Mouse (Mus musculus): ENCODE measurements around the gene Apex2. TPM values are rescaled to one million over a fixed set of nuclear protein-coding genes. Genes with fewer than 3 reads are reported as not detected.
"Not testable (repeated sequence)": the region's sequence is repeated elsewhere in the genome, so short reads cannot be mapped to it uniquely, and the experiment has no call there.

The Apex2 gene
- total RNA-seq, 1 experiment from 2014 or later = 5.1 TPM

DNA sequence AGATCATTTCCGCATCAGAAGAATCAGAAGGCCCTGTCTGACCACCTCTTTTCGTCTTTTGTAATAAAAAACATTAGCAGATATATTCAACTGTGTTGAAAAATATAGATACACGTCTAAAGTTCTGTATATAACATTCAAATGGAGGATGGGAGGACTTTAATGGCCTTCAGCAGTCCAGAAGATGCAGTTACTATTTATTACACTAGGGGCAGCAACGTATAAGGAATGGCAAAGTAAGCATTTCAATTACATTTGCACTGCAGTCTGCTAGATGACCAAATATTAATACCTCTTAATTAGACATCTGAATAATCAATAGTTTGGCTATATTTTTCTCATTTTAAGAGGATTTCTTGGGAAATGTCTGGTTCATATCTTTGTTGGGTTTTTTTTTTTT, 79.0 kb downstream of the Apex2 start:
- peak; percentile 86 for ATAC-seq (replicated peaks; ENCODE audit: low read depth, poor library complexity, severe bottlenecking)

DNA sequence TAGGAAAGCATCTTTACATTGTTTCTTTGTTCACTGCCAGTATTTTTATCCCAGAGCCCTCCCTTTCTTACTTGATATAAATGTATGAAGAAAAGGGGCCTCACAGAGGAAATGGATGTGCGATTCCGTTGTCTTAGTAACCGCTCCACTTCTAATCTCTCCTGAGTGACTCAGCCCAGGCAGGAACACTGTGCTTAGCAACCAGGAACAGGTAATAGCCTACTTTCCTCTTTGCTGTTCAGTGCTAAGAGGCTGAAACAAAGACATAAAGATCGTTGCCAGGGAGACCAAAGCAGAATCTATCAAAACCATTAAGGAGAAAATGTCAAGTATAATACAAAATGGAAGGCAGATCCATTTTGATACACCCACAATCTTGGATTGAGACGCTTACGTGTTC, 81.0 kb downstream of the Apex2 start:
- no peak for ATAC-seq (replicated peaks; ENCODE audit: low read depth, poor library complexity, severe bottlenecking)

DNA sequence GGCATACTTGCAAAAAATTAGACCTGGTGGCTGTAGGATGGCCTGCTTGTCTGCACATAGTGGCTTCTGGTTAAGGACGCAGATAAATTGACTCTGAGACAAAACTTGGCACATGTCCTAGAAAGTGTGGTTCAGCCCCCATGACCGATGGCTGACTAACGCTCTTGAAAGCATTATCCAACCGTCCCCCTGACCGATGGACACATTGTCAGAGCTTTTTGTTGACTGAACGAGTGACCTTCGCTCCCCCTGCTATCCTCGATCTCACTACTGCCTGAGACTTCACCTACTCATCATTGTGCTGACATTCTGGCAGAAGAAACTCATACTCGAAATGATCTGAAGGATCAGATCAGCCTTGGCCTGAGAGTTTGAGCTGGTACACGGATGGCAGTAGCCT, 101.9 kb downstream of the Apex2 start:
- ATAC-seq (replicated peaks; ENCODE audit: low read depth, poor library complexity, severe bottlenecking) = not testable (repeated sequence)

DNA sequence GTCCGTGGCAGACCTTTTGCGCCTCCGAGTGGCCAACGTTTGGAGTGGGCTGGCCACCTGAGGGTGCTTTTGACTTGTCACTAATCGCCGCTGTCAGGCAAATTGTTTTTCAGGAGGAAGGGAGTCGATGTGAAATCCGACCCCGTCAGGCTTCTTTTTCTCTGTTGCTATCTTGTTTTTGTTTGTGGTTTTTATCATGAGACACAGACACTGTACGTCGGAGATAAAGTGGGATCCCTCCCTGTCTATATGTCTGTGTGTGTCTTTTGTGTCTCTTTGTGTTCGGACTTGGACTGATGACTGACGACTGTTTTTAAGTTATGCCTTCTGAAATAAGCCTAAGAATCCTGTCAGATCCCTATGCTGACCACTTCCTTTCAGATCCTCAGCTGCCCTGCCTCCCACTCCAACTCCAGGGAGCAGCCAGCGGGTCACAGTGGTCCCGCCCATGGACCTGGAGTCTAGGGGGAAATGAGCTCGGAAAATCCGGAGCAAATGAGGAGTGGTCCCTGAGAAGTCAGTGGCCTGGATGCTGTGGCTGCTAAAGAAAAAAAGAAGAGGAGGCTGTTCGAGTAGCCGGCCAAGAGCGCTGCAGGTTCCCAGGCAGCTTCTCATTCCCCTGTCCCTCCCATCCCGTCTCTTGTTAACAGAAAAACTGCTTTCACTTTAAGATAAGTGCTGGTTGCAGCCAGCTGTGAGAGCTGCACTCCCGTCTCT, 103.2 kb downstream of the Apex2 start:
- ATAC-seq (replicated peaks; ENCODE audit: low read depth, poor library complexity, severe bottlenecking) = not testable (repeated sequence)

DNA sequence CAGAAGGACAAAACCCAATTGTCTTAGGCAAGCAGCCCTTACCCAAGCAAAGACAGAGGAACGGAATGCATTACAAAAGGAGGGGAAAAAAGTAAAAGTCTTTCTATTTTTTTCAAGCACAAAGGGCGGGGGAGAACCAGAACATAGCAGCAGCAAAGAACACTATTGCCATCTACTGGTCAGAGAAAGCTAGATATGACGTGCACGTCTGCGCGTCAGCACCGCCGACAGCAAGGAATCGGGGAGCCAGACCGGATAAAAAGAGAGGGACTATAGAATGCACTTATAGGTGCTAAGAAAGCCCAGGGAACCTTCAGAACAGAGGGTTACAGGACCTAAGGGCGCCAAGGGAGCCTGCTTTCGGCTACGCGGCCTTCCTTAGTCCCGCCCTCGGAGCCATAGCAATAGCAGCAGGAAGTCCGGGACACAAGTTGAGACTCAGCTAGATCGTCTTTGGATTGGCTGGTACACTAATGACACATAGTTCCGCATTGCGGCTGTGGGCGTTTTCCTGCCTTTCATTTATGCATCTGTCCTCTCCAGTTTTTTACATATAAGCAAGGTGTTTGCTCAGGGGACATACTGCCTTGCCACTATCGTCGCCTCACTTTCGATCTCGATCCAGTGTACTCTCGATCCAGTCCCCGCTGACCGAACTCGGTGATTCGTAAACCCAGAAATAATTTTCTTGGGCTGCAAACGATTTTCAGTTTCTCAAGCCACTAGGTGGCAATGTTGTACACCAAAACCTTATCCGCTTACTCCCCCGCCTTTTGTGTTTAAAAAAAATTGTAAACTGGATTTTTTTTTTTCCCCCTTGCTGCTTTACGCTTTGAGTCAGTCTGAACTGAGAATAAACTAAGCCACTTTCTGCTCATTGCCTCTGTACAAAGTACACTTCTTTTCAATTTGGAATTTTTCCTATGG, 111.6 kb downstream of the Apex2 start:
- peak; percentile 99 for ATAC-seq (replicated peaks; ENCODE audit: low read depth, poor library complexity, severe bottlenecking)

DNA sequence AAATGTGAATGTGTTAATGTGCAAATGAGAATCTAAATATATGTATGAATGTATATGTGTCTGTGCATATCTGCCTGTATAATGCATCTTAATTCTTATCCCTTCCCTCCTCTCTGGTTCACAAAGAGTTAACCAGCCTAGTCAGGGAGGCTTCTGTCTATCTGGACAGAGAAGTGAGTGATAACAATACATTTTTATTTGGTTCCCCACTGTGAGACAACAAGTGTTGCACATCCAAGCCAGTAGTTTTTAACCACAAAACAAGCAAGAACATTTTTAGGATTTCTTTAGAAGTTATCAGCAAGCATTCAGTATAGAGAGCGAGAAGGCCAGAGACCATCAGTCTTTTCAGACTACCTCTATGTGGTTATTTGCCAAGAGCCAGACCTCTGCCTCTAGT, 118.3 kb downstream of the Apex2 start:
- no peak for ATAC-seq (replicated peaks; ENCODE audit: low read depth, poor library complexity, severe bottlenecking)

Other genes with a start within 250 kb of the Apex2 start
- 9.4 and 22.2 TPM in 2 replicates for gene Tmem29, start 130.7 kb downstream of the Apex2 start, total RNA-seq (2017)
- gene Alas2, start 42.5 kb downstream of the Apex2 start, total RNA-seq (2017) = 0.44 and 0.91 TPM in 2 replicates
- 3.6 and 5.5 TPM in 2 replicates for gene Pfkfb1, start 1.6 kb downstream of the Apex2 start, total RNA-seq (2017)
- gene Tro, start 67.7 kb upstream of the Apex2 start, total RNA-seq (2017) = 0.10 TPM in 1 of 2 replicates, not detected in the other
- gene Maged2, start 224.5 kb upstream of the Apex2 start, total RNA-seq (2017) = 5.4 TPM in 2 replicates